Mouse (Mus musculus) thymus, postnatal 4 days (tissue): ENCODE measurements at regions not wholly inside any gene's neighbourhood (a gene's known extent, or its start where the extent isn't known, plus 50 kb on each side); places are given as distances from the start of the nearest gene placed in this dataset.
"Not testable (repeated sequence)": the region's sequence is repeated elsewhere in the genome, so short reads cannot be mapped to it uniquely, and the experiment has no call there.

Source experiments
- DNase-seq: peaks from one replicate; pipeline ENCODE4 v3.0.0; 2021

GRCm38 (mm10) chr11:63211501-63211900 is 82.7 kb downstream of the Pmp22 start:
- DNase-seq, result no peak

GRCm38 (mm10) chr11:63213043-63213442 is 84.3 kb downstream of the Pmp22 start:
- DNase-seq, result peak; percentile 91

- no peak for DNase-seq
Observed at GRCm38 (mm10) chr11:63213901-63214425, 85.2 kb downstream of the Pmp22 start.

- no peak for DNase-seq
Observed at GRCm38 (mm10) chr11:63215993-63216392, 87.2 kb downstream of the Pmp22 start.

- peak; percentile 45 for DNase-seq
Observed at GRCm38 (mm10) chr11:63217049-63217448, 88.3 kb downstream of the Pmp22 start.

- DNase-seq, result no peak
Observed at GRCm38 (mm10) chr11:63226471-63226870, 97.7 kb downstream of the Pmp22 start.

- no peak for DNase-seq
Observed at GRCm38 (mm10) chr11:63230786-63231185, 102.0 kb downstream of the Pmp22 start.

GRCm38 (mm10) chr11:63233172-63233966 is 104.6 kb downstream of the Pmp22 start:
- DNase-seq, result peak; percentile 59

- DNase-seq, result no peak
Observed at GRCm38 (mm10) chr11:63234481-63234880, 105.7 kb downstream of the Pmp22 start.

GRCm38 (mm10) chr11:63238655-63239054 is 109.9 kb downstream of the Pmp22 start:
- DNase-seq, result no peak

GRCm38 (mm10) chr11:63243906-63244416 is 115.2 kb downstream of the Pmp22 start:
- no peak for DNase-seq

- DNase-seq, result no peak
Observed at GRCm38 (mm10) chr11:63245041-63245440, 116.3 kb downstream of the Pmp22 start.

- DNase-seq, result no peak
Observed at GRCm38 (mm10) chr11:63246052-63246661, 117.4 kb downstream of the Pmp22 start.

- DNase-seq, result no peak
Observed at GRCm38 (mm10) chr11:63252012-63252856, 123.5 kb downstream of the Pmp22 start.

- DNase-seq, result no peak
Observed at GRCm38 (mm10) chr11:63252968-63253602, 124.3 kb downstream of the Pmp22 start.

GRCm38 (mm10) chr11:63264432-63265061 is 135.8 kb downstream of the Pmp22 start:
- peak; percentile 69 for DNase-seq

GRCm38 (mm10) chr11:63266290-63266689 is 137.5 kb downstream of the Pmp22 start:
- not testable (repeated sequence) for DNase-seq

GRCm38 (mm10) chr11:63276641-63277040 is 147.9 kb downstream of the Pmp22 start:
- DNase-seq, result no peak

- DNase-seq, result no peak
Observed at GRCm38 (mm10) chr11:63281839-63282238, 153.1 kb downstream of the Pmp22 start.

- DNase-seq, result no peak
Observed at GRCm38 (mm10) chr11:63282541-63282940, 153.8 kb downstream of the Pmp22 start.

GRCm38 (mm10) chr11:63286026-63286425 is 157.2 kb downstream of the Pmp22 start:
- no peak for DNase-seq

- no peak for DNase-seq
Observed at GRCm38 (mm10) chr11:63287766-63288165, 159.0 kb downstream of the Pmp22 start.
